Mouse (Mus musculus): ENCODE measurements around the gene Zbtb45.

- no peak for TF ChIP-seq E2F4 (IDR thresholded peaks at IDR 0.05; ENCODE audit: insufficient read depth)
- TF ChIP-seq POLR2A (IDR thresholded peaks at IDR 0.05; ENCODE audit: insufficient read length, low read depth): no peak
- TF ChIP-seq TCF12 (IDR thresholded peaks at IDR 0.05; ENCODE audit: insufficient read depth, poor library complexity, severe bottlenecking): no peak
- no peak for TF ChIP-seq MYOD1 (IDR thresholded peaks at IDR 0.05; ENCODE audit: control insufficient read depth in 1 of 3, insufficient read length in 2 of 3, low read depth in 2 of 3)
These were observed 36.2 kb upstream of the Zbtb45 start for GRCm38 (mm10) chr7:13046084-13046483.
